Mouse (Mus musculus) urinary bladder, postnatal 10 days (tissue): ENCODE data around the gene Ddx27.

Experiments used
- DNase-seq: peaks from one replicate; pipeline ENCODE4 v3.0.0; 2022; ENCODE audit warnings: low spot score

Gene Ddx27

DNA sequence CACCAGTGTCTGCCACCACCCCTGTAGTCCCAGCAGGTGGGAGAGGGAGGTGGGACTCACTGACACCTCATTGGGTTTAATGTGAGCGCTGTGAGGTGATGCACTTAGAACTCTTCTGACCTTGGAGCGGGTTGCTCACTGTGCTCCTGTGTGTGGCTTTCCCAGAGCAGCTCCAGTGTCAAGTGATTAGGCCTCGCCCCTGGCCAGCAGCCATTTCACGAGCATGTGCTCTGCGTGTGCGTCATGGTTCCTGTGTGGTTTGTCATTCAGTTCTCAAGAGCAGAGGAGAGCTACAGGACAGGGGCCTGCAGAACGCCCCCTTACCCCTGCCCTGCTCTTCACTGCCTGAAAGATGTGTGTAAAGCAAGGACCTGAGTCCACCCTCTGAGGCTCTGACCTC, 13.6 kb downstream of the Ddx27 start:
- DNase-seq, result no peak

DNA sequence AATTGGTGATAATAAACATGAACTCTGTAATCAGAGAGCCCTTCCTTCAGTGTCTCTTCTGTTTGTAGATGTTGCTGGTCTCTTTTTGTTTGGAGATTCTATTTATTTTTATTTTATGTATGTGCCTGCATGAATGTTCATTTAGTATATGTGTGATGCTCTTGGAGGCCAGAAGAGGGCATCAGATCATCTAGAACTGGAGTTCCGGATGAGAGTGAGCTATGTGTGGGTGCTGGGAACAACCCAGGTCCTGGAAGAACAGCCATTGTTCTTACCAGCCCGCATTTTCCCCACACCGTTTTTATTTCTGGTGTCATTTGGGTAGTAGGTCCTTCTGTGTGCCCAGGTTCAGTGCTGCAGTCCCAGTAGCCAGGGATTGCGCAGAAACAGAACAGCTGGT, 15.5 kb downstream of the Ddx27 start:
- DNase-seq, result no peak

DNA sequence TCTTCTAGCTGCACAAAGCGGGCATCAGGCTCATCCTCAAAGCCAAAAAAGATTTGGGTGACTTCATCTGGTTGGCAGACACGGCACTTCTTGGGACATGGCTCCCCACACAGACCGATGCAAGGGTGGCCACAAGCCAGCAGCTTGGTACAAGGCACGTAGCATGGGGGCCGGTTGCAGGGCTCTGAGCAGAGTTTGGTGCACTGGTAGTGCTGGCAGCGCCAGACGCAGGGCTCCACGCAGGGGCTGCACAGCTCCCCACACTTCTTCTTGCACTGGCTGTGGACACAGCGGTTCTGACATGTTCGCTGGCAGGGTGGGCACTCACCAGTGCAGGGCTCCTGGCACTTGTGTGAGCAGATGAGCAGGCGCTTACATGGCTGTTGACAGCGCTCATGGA, 22.7 kb downstream of the Ddx27 start:
- DNase-seq, result no peak

DNA sequence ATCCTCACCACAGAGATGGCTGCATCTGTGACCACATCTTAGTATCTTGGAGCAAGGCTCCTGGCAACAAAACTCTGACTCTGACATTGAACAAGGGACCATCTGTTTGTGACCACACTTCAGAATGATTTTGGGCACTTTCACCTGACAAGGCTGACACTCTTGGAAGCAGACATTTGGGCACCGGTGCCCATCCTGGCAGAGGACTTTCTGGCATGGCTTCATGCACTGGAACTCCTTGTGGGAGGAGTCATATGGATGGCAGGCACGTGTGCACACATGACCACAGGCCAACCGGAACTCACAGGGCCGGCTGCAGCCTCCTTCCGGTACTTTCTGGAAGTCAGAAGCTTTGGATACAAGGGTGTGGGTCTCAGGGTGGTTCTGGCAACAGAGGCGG, 23.3 kb downstream of the Ddx27 start:
- no peak for DNase-seq

DNA sequence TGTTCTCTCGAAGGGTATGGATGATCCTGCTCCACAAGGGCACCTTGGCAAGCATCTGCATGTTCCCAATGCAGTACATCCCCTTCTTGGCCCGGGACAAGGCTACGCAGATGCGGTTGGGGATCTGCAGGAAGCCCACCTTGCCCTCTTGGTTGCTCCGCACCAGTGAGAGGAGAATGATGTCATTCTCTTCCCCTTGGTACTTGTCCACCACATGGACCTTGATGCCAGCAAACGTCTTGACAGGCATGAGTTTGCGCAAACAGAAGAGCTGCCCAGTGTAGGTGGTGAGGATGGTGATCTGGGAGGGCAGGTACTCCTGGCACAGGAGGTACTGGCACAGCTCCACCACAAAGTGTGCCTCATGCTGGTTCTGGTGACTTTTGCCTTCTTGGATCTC, 23.7 kb downstream of the Ddx27 start:
- no peak for DNase-seq

- DNase-seq, result no peak
Measured at GRCm38 (mm10) chr2:167039386-167039785, 24.4 kb downstream of the Ddx27 start.

- no peak for DNase-seq
Measured at GRCm38 (mm10) chr2:167043400-167044121, 28.6 kb downstream of the Ddx27 start.

GRCm38 (mm10) chr2:167048223-167048622, 33.2 kb downstream of the Ddx27 start:
- no peak for DNase-seq

DNA sequence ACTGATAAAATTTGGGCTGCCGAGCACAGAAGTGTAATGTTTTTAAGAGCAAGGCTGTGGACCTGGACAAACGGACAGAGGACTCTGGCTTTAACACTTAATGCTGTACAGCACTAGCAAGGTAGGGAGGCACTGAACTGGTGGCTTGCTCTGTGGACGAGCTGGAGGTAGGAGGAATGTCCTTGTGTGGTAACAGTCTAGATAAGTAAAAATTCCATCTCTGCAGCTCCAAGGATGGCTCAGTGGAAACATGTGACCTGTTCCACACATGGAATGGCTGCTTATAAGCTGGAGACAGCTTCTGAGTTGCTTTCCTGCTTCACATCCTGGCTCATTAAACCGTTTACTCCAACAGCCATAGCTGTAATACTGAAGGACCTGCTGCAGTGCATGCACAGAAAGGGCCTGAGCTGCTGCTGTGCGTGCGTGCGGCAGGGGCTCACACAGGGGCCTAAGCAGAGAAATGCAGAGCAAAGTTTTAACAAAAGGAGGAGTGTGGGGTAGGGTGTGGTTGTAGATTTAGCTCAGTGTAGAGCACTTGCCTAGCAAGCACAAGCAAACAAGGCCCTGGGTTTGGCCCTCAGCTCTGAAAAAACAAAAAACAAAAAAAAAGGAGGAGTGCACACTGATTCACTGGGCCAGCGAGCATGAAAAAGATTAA, 33.8 kb downstream of the Ddx27 start:
- DNase-seq, result no peak

DNA sequence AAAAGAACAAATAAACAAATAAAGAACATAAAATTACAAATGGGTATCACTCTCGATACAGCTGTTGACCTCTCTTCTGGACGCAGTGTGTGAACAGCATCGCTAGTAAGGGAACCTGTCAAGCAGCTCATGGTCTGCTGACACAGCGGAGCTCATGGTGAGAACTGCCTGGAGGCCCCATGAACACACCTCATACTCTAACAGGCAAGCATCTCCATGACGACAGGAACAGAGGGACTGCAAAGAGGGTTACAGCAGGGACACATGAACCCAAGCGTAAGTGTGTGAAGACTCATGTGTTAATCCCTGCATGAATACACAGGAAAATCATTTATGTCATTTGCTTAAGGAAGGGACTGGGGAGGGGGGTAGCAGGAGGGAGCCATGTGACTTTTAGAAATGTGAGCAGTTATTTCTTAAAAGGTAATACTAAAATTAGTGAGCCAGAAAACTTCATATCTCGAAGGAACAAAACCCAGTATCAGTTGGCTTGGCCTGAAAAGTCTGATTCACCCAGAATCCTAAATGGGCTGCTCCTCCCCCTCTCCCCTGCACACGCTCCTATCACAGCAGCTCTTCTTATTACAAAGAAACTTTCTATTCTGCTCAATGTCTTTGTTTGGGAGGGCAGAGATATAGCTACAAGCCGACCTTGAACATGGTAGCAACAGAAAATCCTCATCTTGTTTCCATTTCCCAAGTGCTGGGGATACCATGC, 38.3 kb downstream of the Ddx27 start:
- DNase-seq, result no peak

- DNase-seq, result no peak
Measured at GRCm38 (mm10) chr2:167055386-167055785, 40.4 kb downstream of the Ddx27 start.

DNA sequence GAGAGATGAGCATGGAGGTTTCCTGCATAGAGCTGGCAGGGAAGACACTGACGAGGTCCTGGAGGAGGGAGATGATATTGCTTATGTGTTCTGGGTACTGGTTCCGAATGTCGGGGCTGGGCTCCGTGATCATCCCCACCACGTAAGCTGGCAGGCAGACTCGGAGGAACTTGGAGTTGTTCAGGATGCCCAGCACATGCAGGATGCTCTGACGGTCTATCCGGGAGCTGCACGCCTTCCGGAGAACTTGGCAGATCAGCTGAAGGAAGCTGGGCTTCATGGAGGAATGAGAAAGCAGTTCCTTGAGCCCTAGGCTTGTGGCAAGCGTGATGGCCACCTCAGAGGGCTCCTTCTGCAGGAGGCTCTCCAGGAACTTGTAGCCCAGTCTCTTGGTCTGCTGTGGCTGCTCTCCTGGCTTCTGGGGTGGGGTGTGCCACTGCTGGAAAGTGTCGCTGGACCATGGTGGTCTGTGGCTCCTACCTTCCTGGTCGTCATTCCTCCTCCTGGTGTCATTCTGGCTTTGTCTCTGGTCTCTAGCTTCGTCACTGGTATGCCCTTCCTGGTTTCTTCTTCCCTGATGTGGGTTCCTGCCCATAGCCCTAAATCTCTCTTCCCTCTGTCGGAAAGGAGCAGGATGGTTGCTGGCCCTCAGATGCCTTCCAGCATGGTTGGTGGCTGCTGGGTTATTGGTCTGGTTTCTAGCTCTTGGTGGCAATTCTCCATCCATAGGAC, 41.4 kb downstream of the Ddx27 start:
- no peak for DNase-seq

GRCm38 (mm10) chr2:167056942-167057323, 41.9 kb downstream of the Ddx27 start:
- no peak for DNase-seq

- DNase-seq, result no peak
Measured at GRCm38 (mm10) chr2:167058201-167058600, 43.2 kb downstream of the Ddx27 start.

- no peak for DNase-seq
Measured at GRCm38 (mm10) chr2:167058814-167059387, 43.9 kb downstream of the Ddx27 start.

DNA sequence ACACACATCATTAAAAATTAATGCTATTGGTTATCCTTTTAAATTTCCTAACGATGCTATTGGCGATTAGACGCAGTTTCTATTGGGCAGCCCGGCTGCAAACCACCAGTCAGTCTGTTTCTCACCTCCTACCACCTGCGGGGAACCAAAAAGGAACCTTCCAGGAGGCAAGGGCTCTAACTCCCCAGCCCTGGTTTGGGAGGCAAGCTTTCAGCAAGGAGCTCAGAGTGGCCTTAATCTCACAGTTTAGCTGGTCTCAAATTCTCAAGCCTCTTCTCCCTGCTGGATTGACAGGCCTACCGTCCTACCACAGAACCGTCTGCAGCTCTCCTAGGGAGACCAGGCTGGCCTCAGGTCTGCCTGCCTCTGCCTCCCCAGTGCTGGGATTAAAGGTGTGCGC, 44.5 kb downstream of the Ddx27 start:
- DNase-seq, result no peak

- no peak for DNase-seq
Measured at GRCm38 (mm10) chr2:167059960-167060359, 45.0 kb downstream of the Ddx27 start.

- no peak for DNase-seq
Measured at GRCm38 (mm10) chr2:167060360-167060759, 45.4 kb downstream of the Ddx27 start.

GRCm38 (mm10) chr2:167060761-167061160, 45.8 kb downstream of the Ddx27 start:
- DNase-seq, result no peak

DNA sequence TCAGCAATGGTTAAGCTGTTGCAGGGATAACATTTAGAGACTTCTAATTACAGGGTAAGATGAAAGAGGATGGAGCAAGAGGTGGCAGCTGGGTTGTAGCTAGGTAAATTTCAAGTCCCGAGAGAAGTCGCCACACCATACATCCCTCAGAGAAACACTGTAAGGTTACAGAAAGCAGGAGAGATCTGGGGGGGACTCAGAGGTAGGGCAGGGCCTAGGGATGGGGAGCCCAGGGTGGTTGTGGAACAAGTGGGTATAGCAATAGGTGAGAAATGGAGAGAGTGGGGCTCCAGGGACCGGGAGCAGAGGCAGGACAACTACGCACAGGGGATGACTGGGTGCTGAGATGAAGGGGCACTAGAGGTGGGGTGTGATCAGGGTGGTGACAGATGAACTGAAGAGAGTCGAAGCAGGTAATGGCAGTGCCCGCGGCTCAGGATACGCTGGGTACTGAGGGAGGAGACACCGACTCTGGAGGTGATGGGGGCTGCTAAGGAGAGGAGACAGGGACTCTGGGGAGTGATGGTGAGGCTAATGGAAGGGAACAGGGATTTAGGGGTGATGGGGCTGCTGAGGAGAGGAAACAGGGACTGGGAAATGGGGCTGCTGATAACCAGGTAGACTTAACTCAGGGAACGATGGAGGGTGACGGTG, 46.5 kb downstream of the Ddx27 start:
- no peak for DNase-seq

DNA sequence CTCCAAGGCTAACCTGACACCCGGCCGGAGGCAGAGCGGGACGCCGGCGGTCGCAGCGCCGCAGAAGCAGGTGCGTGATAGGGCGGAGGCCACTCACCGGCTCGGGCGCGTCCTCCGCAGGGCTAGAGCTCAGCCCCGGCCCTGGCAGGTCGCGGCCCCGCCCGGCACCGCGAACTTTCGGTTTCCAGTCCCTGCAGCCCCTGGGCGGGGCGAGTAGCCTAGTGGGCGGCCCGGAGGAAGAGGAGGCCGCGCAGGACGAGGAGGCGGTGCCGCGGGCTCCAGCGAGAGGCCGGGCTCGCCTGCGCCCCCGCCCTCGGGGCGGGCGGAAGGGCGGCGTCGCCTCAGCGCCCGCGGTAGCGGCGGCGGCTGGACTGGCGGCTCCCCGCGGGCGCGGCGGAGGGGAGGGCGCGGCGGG, 47.5 kb downstream of the Ddx27 start:
- peak; percentile 76 for DNase-seq
